Mouse (Mus musculus) intestine, embryonic 16.5 days (tissue): Measurements from ENCODE around the gene Trpv2. TPM values are rescaled to one million over a fixed set of nuclear protein-coding genes. Genes with fewer than 3 reads are reported as not detected.
A peak's percentile ranks its signal among the peaks of the same experiment; 100 is the strongest.

Source experiments
- ATAC-seq: fragments of 200-750 bp; cut with Nextera tagmentation; 2 replicates; pipeline ENCODE4 v1.8.0; 2017; ENCODE audit warnings: moderate TSS enrichment, moderate library complexity
- H3K27ac ChIP-seq: fragments of 300-500 bp; sonication (generic); 2 replicates; pipeline ENCODE4 v1.5.1; 2014; ENCODE audit warnings: mild to moderate bottlenecking, low read length
- H3K27me3 ChIP-seq: fragments of 300-500 bp; sonication (generic); replicated peaks from 2 replicates; pipeline ENCODE4 v1.6.1; 2014; ENCODE audit warnings: low read length, control low read depth, mixed read lengths; ENCODE audit not compliant: control insufficient read depth, insufficient read depth
- H3K36me3 ChIP-seq: fragments of 300-500 bp; sonication (generic); 2 replicates; pipeline ENCODE4 v1.6.1; 2014; ENCODE audit warnings: low read length, control low read depth; ENCODE audit not compliant: control insufficient read depth, insufficient read depth
- H3K4me1 ChIP-seq: fragments of 300-500 bp; sonication (generic); 2 replicates; pipeline ENCODE4 v1.6.1; 2014; ENCODE audit warnings: low read length, control low read depth, mixed read lengths; ENCODE audit not compliant: control insufficient read depth, insufficient read depth
- H3K4me2 ChIP-seq: fragments of 300-500 bp; sonication (generic); 2 replicates; pipeline ENCODE4 v1.6.1; 2014; ENCODE audit warnings: low read depth, low read length, control low read depth
- H3K4me3 ChIP-seq: fragments of 300-500 bp; sonication (generic); 2 replicates; pipeline ENCODE4 v1.5.1; 2014; ENCODE audit warnings: mild to moderate bottlenecking, low read length
- H3K9ac ChIP-seq: fragments of 300-500 bp; sonication (generic); 2 replicates; pipeline ENCODE4 v1.6.1; 2014; ENCODE audit warnings: low read depth, low read length
- H3K9me3 ChIP-seq: fragments of 300-500 bp; sonication (generic); 2 replicates; pipeline ENCODE4 v1.6.1; 2016; ENCODE audit warnings: low read length, control low read depth; ENCODE audit not compliant: control insufficient read depth
- WGBS: fragments of 180-500 bp; shearing (Covaris S2); extraction: QIAGEN DNeasy Blood & Tissue Kit; methylation state at CpG from one replicate; pipeline ENCODE4 v1.1.7; 2014; 5-methylcytosine and 5-hydroxymethylcytosine counted together
- polyA plus RNA-seq: library from polyadenylated mRNA; unstranded; fragments of >200 nt; fragmentation: Nextera tagmentation; extraction: Ambion mirVana; gene quantifications from 2 replicates; pipeline ENCODE4 v1.2.1, GENCODE M21; 2015

Trpv2 gene
- polyA plus RNA-seq, 1 experiment from 2014 or later = 11.0 TPM

DNA sequence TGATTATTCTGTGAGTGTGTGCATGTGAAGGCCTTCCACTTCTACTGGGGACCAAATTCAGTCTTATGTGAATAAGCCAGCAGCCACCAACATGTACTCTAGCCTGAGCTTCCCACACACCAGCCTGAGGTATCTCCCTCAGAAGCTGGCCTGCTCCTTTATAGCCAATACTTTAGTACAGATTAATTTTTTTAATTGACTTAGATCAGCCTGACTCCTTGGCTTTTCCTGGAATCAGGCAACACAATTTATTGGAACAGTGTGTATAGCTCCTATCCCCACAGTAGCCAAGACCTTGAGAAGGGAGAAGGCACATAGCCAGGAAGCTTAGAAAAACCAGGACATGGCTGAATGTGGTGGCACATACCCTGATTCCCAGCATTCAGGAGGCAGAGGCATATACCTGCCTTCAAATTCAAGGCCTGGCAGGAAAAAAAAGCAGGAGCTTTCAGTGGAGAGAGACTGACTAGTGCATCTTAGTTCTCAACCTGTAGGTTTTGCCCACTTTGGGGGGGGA lies 18.3 kb upstream of the Trpv2 start:
- H3K27ac ChIP-seq = peak overlapping the region; percentile 28; the same call in 1 of the 2 replicates
- peaks cover 22% of the 10 kb centered on the region for H3K4me1 ChIP-seq

DNA sequence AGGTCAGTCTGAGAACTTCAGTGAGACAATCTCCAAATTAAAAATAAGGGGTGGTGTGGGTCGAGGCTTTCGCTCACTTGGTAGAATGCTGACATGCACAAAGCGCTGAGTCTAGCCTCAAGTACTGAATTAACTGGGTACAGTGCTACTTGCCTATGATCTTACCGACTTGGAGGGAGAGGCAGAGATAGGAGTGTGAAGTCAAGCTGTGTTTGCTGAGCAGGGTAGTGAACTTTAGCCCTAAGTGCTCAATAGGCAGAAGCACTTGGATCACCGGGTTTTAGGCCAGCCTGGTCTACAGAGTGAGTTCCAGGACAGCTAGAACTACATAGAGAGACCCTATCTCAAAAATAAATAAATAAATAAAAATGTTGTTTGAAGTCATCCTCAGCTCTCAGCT lies 17.1 kb upstream of the Trpv2 start:
- Histone ChIP-seq H3K27ac (no peak overlapping the region), H3K9me3 (no peaks in the 10 kb centered on the region), H3K4me1 (peaks cover 22% of the 10 kb centered on the region), H3K4me2 (no peak overlapping the region), H3K27me3 (no peaks in the 10 kb centered on the region), H3K4me3 (no peak overlapping the region), H3K36me3 (no peaks in the 10 kb centered on the region), H3K9ac (no peak overlapping the region)
- WGBS = 44% methylated on average over 5 of the region's 5 CpGs
- peak; percentile 90 for ATAC-seq

More for the DNA sequence above, 18.3 kb upstream of the Trpv2 start:
- ATAC-seq = no peak
- Histone ChIP-seq H3K4me3 (no peak overlapping the region), H3K9me3 (no peaks in the 10 kb centered on the region), H3K27me3 (no peaks in the 10 kb centered on the region), H3K4me2 (no peak overlapping the region), H3K9ac (no peak overlapping the region), H3K36me3 (no peaks in the 10 kb centered on the region)

DNA sequence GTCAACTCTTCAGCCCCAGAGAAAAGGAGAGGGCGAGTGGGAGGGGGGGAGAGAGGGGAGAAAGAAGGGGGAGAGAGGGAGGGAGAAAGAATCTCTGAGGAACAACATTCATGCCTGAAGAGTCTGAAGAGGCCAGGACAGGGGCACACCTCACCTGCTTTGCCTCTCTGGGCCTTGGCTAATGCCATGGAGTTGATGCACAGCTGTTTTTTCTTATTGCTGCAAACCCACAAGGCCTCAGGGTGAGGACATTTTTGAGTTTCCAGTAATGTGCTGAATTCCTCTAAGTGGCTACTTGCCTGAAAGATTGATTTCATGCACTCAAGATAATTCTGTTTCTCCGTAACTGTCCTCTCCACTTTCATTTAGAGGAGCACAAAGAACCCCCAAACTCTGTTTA lies 16.1 kb upstream of the Trpv2 start:
- WGBS = 57% methylated on average over 2 of the region's 2 CpGs
- ATAC-seq = no peak
- Histone ChIP-seq H3K4me2 (no peak overlapping the region), H3K27me3 (no peaks in the 10 kb centered on the region), H3K4me1 (peaks cover 22% of the 10 kb centered on the region), H3K27ac (0 out of 2 replicates have a peak overlapping the region, but pooled peaks have one; percentile 8), H3K36me3 (no peaks in the 10 kb centered on the region), H3K4me3 (no peak overlapping the region), H3K9me3 (no peaks in the 10 kb centered on the region), H3K9ac (no peak overlapping the region)

DNA sequence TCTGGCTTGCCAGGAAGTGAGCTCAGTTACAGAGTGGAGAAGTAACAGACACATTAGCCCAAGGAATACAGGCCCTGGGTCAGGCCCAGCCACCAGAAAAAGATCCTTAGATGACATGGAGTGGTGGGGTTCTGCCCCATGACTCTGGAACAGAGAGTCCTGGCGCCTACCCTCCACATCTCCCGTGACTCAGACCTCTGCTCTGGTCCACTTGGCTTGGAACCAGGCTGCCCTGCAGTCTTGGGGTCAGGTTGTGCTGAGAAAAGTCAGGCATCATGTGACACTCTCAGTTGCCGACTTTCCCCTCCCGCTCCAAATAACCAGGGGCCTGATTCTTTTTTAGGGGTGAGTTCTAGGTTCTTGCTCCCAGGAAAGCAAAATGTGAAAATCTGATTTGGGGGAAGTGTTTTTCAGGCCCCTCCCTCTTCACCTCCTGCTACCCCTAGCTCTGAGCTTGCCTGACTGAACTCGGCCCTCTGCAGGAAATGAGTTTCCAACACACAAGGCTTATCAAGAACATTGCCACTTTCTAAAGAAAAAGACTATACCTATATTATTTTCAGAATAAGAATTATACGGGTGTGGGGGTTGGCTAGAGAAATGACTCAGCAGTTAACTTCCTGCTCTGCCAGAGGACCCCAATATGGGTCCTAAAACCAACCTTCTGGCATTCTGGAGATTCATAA lies 15.2 kb upstream of the Trpv2 start:
- no peaks in the 10 kb centered on the region for H3K36me3 ChIP-seq
- no peaks in the 10 kb centered on the region for H3K9me3 ChIP-seq
- 54% methylated on average over 6 of the region's 6 CpGs for WGBS
- ATAC-seq = peak; percentile 20; the same call in 1 of the 2 replicates
- H3K4me3 ChIP-seq = no peak overlapping the region
- H3K4me2 ChIP-seq = no peak overlapping the region
- H3K27me3 ChIP-seq = no peaks in the 10 kb centered on the region
- H3K4me1 ChIP-seq = peaks cover 14% of the 10 kb centered on the region
- H3K27ac ChIP-seq = no peak overlapping the region; the same call in 1 of the 2 replicates
- H3K9ac ChIP-seq = no peak overlapping the region

DNA sequence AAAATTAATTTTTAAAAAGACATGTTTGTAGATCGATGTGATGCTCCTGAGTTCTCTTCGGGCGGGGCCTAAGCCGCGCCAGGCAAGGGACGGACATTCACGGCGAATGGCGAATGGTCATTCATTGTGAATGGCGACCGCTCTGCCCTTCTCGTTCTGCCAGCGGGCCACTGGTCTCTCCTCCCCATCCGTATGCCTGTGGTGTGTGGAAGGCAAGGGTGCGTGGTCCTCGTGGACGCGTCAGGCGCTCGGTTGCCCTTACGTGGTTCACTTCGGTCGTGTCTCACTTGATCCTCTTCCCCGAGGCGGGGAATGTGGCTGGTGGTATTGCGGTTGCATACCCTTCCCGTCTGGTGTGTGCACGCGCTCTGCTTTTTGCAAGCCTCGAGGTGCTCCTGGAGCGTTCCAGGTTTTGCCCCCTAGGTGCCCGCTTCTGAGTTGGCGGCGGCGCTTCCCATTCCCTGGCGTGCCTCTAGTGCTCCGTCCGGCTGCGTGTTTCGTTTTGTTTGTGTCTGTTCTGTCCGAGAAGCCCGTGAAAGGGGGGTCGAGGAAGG lies 13.7 kb upstream of the Trpv2 start:
- WGBS = 26% methylated on average over 43 of the region's 43 CpGs
- H3K27me3 ChIP-seq = no peaks in the 10 kb centered on the region
- peak overlapping the region; percentile 66 for H3K9ac ChIP-seq
- peak overlapping the region; percentile 42 for H3K4me3 ChIP-seq
- no peaks in the 10 kb centered on the region for H3K9me3 ChIP-seq
- no peak overlapping the region for H3K27ac ChIP-seq
- no peaks in the 10 kb centered on the region for H3K36me3 ChIP-seq
- ATAC-seq = no peak
- peaks cover 10% of the 10 kb centered on the region for H3K4me1 ChIP-seq
- peak overlapping the region; percentile 78 for H3K4me2 ChIP-seq

DNA sequence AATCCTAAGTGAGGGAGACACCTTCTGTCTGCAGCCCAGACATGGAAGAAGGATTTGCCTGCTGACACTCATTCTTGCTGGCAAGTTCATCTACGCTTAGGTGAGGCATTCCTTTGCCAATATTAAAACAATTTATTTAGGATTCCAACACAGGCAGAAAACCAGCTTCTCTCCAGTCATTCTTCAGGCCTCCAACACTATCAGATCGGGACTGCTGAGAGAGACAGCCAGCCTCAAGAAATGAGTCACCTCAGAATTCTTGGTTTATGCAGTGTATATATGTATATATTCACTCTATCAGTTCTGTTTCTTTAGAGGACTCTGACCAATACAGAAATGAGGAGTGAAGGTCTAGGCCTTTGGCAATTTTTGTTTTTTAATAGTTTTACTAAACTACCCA lies 10.7 kb upstream of the Trpv2 start:
- Histone ChIP-seq H3K4me1 (peaks cover 10% of the 10 kb centered on the region; the same call in 1 of the 2 replicates), H3K4me3 (no peak overlapping the region), H3K36me3 (no peaks in the 10 kb centered on the region), H3K9me3 (no peaks in the 10 kb centered on the region), H3K27ac (no peak overlapping the region), H3K9ac (no peak overlapping the region), H3K4me2 (no peak overlapping the region), H3K27me3 (no peaks in the 10 kb centered on the region)
- 76% methylated on average over 2 of the region's 2 CpGs for WGBS
- no peak for ATAC-seq

DNA sequence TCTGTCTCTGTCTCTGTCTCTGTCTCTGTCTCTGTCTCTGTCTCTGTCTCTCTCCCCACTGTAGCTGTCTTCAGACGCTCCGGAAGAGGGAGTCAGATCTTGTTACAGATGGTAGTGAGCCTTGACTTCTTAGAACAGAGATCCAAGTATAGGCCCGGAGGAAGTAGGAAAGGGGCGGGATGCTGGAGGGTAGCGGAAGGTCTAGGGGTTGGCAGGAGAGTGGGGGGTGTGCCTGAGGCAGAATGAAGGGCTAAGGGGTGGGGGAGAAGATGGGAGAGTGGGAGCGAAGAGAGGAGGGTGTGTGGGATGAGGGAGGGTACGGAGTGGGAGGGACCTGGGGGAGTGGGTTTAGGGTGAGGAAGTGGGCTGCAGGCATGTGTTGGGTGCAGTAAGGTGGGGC lies 8.5 kb upstream of the Trpv2 start:
- Histone ChIP-seq H3K4me3 (no peak overlapping the region), H3K9me3 (no peaks in the 10 kb centered on the region), H3K9ac (0 out of 2 replicates have a peak overlapping the region, but pooled peaks have one; percentile 7), H3K4me1 (peaks cover 5% of the 10 kb centered on the region; the same call in 1 of the 2 replicates), H3K27me3 (no peaks in the 10 kb centered on the region), H3K27ac (no peak overlapping the region), H3K4me2 (no peak overlapping the region), H3K36me3 (no peaks in the 10 kb centered on the region)
- WGBS = 69% methylated on average over 7 of the region's 7 CpGs
- no peak for ATAC-seq

DNA sequence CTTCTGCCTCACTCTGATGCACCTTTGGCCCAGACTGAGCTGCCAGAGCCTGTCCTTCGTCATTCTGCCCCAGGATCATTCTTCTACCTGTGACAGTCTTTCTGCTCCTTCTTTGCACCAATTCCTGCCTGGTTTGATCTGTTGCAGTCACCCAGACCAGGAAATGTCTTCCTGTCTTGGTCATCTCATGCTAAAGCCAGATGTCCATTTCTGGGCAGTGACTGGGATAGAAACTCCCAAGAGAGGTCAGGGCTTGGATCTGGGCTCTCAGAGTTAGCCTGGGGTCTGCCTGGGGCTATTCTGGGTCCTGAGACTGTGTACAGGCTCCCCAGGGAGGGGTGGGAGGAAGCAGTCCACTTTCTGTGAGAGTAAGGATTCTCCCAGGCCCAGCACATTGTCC lies 8.1 kb upstream of the Trpv2 start:
- H3K27ac ChIP-seq = no peak overlapping the region
- ATAC-seq = no peak
- WGBS = 38% methylated on average over 1 of the region's 1 CpGs
- no peaks in the 10 kb centered on the region for H3K27me3 ChIP-seq
- no peak overlapping the region for H3K4me3 ChIP-seq
- H3K4me1 ChIP-seq = peaks cover 5% of the 10 kb centered on the region; the same call in 1 of the 2 replicates
- no peak overlapping the region for H3K4me2 ChIP-seq
- H3K36me3 ChIP-seq = no peaks in the 10 kb centered on the region
- no peaks in the 10 kb centered on the region for H3K9me3 ChIP-seq
- peak overlapping the region; percentile 7; the same call in 1 of the 2 replicates for H3K9ac ChIP-seq

DNA sequence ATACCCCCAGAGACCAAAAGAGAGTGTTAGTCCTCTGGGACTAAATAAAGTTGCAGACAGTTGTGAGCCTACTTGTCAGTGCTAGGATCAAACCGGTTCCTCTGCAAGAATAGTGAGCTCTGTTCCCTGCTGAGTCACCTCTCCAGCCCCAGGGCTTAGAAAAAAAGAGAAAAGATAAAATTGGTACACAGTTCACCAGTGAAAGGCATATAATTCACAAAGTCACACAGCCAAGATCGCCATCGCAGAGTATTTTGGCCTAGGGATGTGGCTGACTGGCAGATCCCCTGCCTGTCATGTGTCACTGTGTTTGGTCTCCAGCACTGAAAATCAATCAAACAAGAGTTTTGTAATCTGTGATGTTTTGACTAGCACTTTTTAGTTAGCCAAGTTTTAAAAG lies 6.0 kb upstream of the Trpv2 start:
- Histone ChIP-seq H3K27me3 (no peaks in the 10 kb centered on the region), H3K4me1 (peaks cover 5% of the 10 kb centered on the region; the same call in 1 of the 2 replicates), H3K9me3 (no peaks in the 10 kb centered on the region), H3K9ac (no peak overlapping the region), H3K4me2 (no peak overlapping the region), H3K36me3 (no peaks in the 10 kb centered on the region), H3K4me3 (no peak overlapping the region), H3K27ac (no peak overlapping the region)
- ATAC-seq = no peak
- WGBS = 60% methylated on average over 3 of the region's 3 CpGs
